Mouse (Mus musculus) midbrain, embryonic 12.5 days (tissue): ENCODE results near the gene Smarcd2. TPM values are rescaled to one million over a fixed set of nuclear protein-coding genes. Genes with fewer than 3 reads are reported as not detected.

Source experiments
- ATAC-seq: fragments of 200-750 bp; cut with Nextera tagmentation; 2 replicates; pipeline ENCODE4 v1.8.0; 2017; ENCODE audit warnings: low read depth, moderate TSS enrichment, moderate library complexity; ENCODE audit not compliant: low FRiP score
- H3K27ac ChIP-seq: fragments of 300-500 bp; sonication (generic); replicated peaks from 2 replicates; pipeline ENCODE4 v1.5.1; 2016; ENCODE audit warnings: mild to moderate bottlenecking
- H3K27me3 ChIP-seq: fragments of 300-500 bp; sonication (generic); 2 replicates; pipeline ENCODE4 v1.6.1; 2016; ENCODE audit warnings: mild to moderate bottlenecking
- H3K36me3 ChIP-seq: fragments of 300-500 bp; sonication (generic); 2 replicates; pipeline ENCODE4 v1.6.1; 2016
- H3K4me1 ChIP-seq: fragments of 300-500 bp; sonication (generic); 2 replicates; pipeline ENCODE4 v1.6.1; 2016
- H3K4me2 ChIP-seq: fragments of 300-500 bp; sonication (generic); replicated peaks from 2 replicates; pipeline ENCODE4 v1.6.1; 2016; ENCODE audit warnings: mild to moderate bottlenecking, moderate library complexity
- H3K4me3 ChIP-seq: fragments of 300-500 bp; sonication (generic); 2 replicates; pipeline ENCODE4 v1.5.1; 2016; ENCODE audit warnings: mild to moderate bottlenecking
- H3K9ac ChIP-seq: fragments of 300-500 bp; sonication (generic); replicated peaks from 2 replicates; pipeline ENCODE4 v1.6.1; 2016; ENCODE audit warnings: mild to moderate bottlenecking, moderate library complexity
- H3K9me3 ChIP-seq: fragments of 300-500 bp; sonication (generic); 2 replicates; pipeline ENCODE4 v1.6.1; 2016; ENCODE audit warnings: mild to moderate bottlenecking
- WGBS: fragments of 180-500 bp; shearing (Covaris S2); methylation state at CpG from one replicate; pipeline ENCODE4 v1.1.7; 2016; 5-methylcytosine and 5-hydroxymethylcytosine counted together
- polyA plus RNA-seq: library from polyadenylated mRNA; unstranded; fragments of >200 nt; fragmentation: Nextera tagmentation; extraction: Ambion mirVana; gene quantifications from 2 replicates; pipeline ENCODE4 v1.2.1, GENCODE M21; 2016

Gene Smarcd2
- polyA plus RNA-seq, 1 experiment from 2014 or later, result 24.1 TPM

- Histone ChIP-seq H3K36me3 (peaks cover 16% of the 10 kb centered on the region), H3K4me2 (peak within 1 kb of the TSS; percentile 63), H3K27ac (peak within 1 kb of the TSS; percentile 96), H3K4me3 (peak within 1 kb of the TSS; percentile 90), H3K9ac (peak within 1 kb of the TSS; percentile 90), H3K9me3 (no peaks in the 10 kb centered on the region), H3K4me1 (peaks cover 26% of the 10 kb centered on the region), H3K27me3 (no peaks in the 10 kb centered on the region)
- peak; percentile 91 for ATAC-seq
- under 1% methylated on average over 70 of the region's 70 CpGs for WGBS
Observed at GRCm38 (mm10) chr11:106216730-106217490, 55.9 kb downstream of the Smarcd2 start, which contains the start of gene Ddx42. Gene Ddx42 (plus strand): TSS chr11:106216926.

GRCm38 (mm10) chr11:106215927-106216729, 56.6 kb downstream of the Smarcd2 start, which contains the start of gene Ccdc47:
Gene Ccdc47 (minus strand): TSS chr11:106216344.
- peaks cover 24% of the 10 kb centered on the region for H3K36me3 ChIP-seq
- no peaks in the 10 kb centered on the region for H3K27me3 ChIP-seq
- H3K4me3 ChIP-seq, result peak within 1 kb of the TSS; percentile 90
- H3K27ac ChIP-seq, result peak within 1 kb of the TSS; percentile 96
- H3K4me2 ChIP-seq, result peak within 1 kb of the TSS; percentile 63
- no peaks in the 10 kb centered on the region for H3K9me3 ChIP-seq
- WGBS, result under 1% methylated on average over 46 of the region's 46 CpGs
- peaks cover 26% of the 10 kb centered on the region for H3K4me1 ChIP-seq
- peak within 1 kb of the TSS; percentile 90 for H3K9ac ChIP-seq
- ATAC-seq, result peak; percentile 98

- Histone ChIP-seq H3K4me1 (peaks cover 26% of the 10 kb centered on the region), H3K27ac (peak overlapping the region; percentile 96), H3K36me3 (peaks cover 28% of the 10 kb centered on the region), H3K9me3 (no peaks in the 10 kb centered on the region), H3K9ac (peak overlapping the region; percentile 85), H3K4me2 (peak overlapping the region; percentile 63), H3K4me3 (peak overlapping the region; percentile 90), H3K27me3 (no peaks in the 10 kb centered on the region)
- ATAC-seq, result no peak
- 38% methylated on average over 7 of the region's 7 CpGs for WGBS
Observed at GRCm38 (mm10) chr11:106215450-106215859, 57.3 kb downstream of the Smarcd2 start.

GRCm38 (mm10) chr11:106214856-106215255, 57.9 kb downstream of the Smarcd2 start:
- no peak for ATAC-seq

More at GRCm38 (mm10) chr11:106214856-106215255, 57.9 kb downstream of the Smarcd2 start:
- no peak overlapping the region for H3K27ac ChIP-seq
- H3K36me3 ChIP-seq, result peaks cover 34% of the 10 kb centered on the region
- peaks cover 26% of the 10 kb centered on the region for H3K4me1 ChIP-seq
- no peaks in the 10 kb centered on the region for H3K9me3 ChIP-seq
- peak overlapping the region; percentile 63 for H3K4me2 ChIP-seq
- WGBS, result 94% methylated on average over 5 of the region's 5 CpGs
- H3K9ac ChIP-seq, result peak overlapping the region; percentile 85; the same call in 1 of the 2 replicates
- peak overlapping the region; percentile 90 for H3K4me3 ChIP-seq
- no peaks in the 10 kb centered on the region for H3K27me3 ChIP-seq

Other genes with a start within 250 kb of the Smarcd2 start
- gene Dcaf7, start 236.1 kb downstream of the Smarcd2 start, polyA plus RNA-seq, result 122 and 126 TPM in 2 replicates
- gene Taco1, start 206.9 kb downstream of the Smarcd2 start, polyA plus RNA-seq, result 9.8 and 10.4 TPM in 2 replicates
- gene Map3k3, start 188.4 kb downstream of the Smarcd2 start, polyA plus RNA-seq, result 25.4 and 25.8 TPM in 2 replicates
- 0.78 TPM in 1 of 2 replicates, not detected in the other for gene Gm10840, start 112.1 kb downstream of the Smarcd2 start, polyA plus RNA-seq
- gene Limd2, start 112.1 kb downstream of the Smarcd2 start, polyA plus RNA-seq, result 278 and 309 TPM in 2 replicates
- 33.6 and 40.9 TPM in 2 replicates for gene Strada, start 70.8 kb downstream of the Smarcd2 start, polyA plus RNA-seq
- 79.2 and 85.9 TPM in 2 replicates for gene Ccdc47, start 56.6 kb downstream of the Smarcd2 start, polyA plus RNA-seq
- 113 and 120 TPM in 2 replicates for gene Ddx42, start 56.0 kb downstream of the Smarcd2 start, polyA plus RNA-seq
- 56.5 and 58.0 TPM in 2 replicates for gene Ftsj3, start 16.9 kb downstream of the Smarcd2 start, polyA plus RNA-seq
- 321 and 324 TPM in 2 replicates for gene Psmc5, start 16.8 kb downstream of the Smarcd2 start, polyA plus RNA-seq
- 0.17 and 0.24 TPM in 2 replicates for gene Tcam1, start 3.7 kb upstream of the Smarcd2 start, polyA plus RNA-seq
- not detected in 2 replicates for gene Gh, start 28.9 kb upstream of the Smarcd2 start, polyA plus RNA-seq
- 0.76 and 1.0 TPM in 2 replicates for gene Cd79b, start 41.8 kb upstream of the Smarcd2 start, polyA plus RNA-seq
- not detected in 2 replicates for gene Scn4a, start 80.3 kb upstream of the Smarcd2 start, polyA plus RNA-seq
- gene Prr29, start 92.5 kb upstream of the Smarcd2 start, polyA plus RNA-seq, result not detected in 2 replicates
- gene Icam2, start 115.1 kb upstream of the Smarcd2 start, polyA plus RNA-seq, result 8.7 and 12.5 TPM in 2 replicates
- 6.6 and 8.0 TPM in 2 replicates for gene Ern1, start 214.9 kb upstream of the Smarcd2 start, polyA plus RNA-seq